Mouse (Mus musculus) ES-Bruce4 (cell line): Measurements from ENCODE around the gene 2310034G01Rik.

Source experiments
- CTCF ChIP-seq: IDR thresholded peaks from one replicate; pipeline ENCODE4 v1.8.1; 2011; ENCODE audit warnings: low read depth, low read length
- POLR2A ChIP-seq: IDR thresholded peaks from one replicate; pipeline ENCODE4 v1.8.1; 2011; ENCODE audit warnings: low read length; ENCODE audit not compliant: insufficient read depth

GRCm38 (mm10) chr19:46399886-46400285, 49.8 kb upstream of the 2310034G01Rik start:
- TF ChIP-seq POLR2A (no peak), CTCF (no peak)
